ENCODE assay signal across 18 mouse cellular contexts in the genomic region with DNA sequence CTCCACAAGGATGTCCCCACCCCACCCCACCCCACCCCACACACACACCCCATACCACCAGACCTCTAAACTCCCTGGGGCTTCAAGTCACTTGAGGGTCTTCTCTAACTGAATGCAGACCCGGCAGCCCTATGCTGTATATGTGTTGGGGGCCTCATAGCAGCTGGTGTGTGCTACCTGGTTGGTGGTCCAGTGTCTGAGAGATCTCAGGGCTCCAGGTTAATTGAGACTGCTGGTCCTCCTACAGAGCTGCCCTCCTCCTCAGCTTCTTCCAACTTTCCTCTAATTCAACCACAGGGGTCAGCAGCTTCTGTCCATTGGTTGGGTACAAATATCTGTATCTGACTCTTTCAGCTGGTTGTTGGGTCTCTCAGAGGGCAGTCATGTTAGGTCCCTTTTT.
"Had no signal": no experiment of that assay in that cellular context is flagged by ENCODE, and none has a peak within 500 bp of the region (broad histone marks: within the 10 kb centered on the region; RNA-seq: fewer than 3 reads in every experiment).

No protein-coding gene starts in this region.

- H3K4me3 ChIP-seq: liver, embryonic 12.5 days; midbrain, embryonic 12.5 days; myocyte; neural tube, embryonic 13.5 days; neural tube, embryonic 15.5 days had no signal

- H3K9ac ChIP-seq: liver, embryonic 12.5 days; liver, embryonic 14.5 days; lung, embryonic 14.5 days; midbrain, embryonic 12.5 days; neural tube, embryonic 13.5 days; neural tube, embryonic 15.5 days had no signal

- DNase-seq: lung, adult 18-20 months; lung, embryonic 14.5 days; lung, postnatal 10 days; lung, postnatal 4 days; retina, postnatal 1 day; right cerebral cortex, adult 18-20 months; right cerebral cortex, postnatal 25 days; right cerebral cortex, postnatal 4 days; spleen, adult 18-20 months; thymus, adult 18-20 months; thymus, postnatal 14 days; thymus, postnatal 36 days had no signal

- H3K27me3 ChIP-seq: liver, embryonic 12.5 days; midbrain, embryonic 12.5 days; neural tube, embryonic 13.5 days; neural tube, embryonic 15.5 days had no signal

- H3K9me3 ChIP-seq: liver, embryonic 12.5 days; midbrain, embryonic 12.5 days; neural tube, embryonic 13.5 days; neural tube, embryonic 15.5 days had no signal

- H3K4me1 ChIP-seq: liver, embryonic 12.5 days; midbrain, embryonic 12.5 days; neural tube, embryonic 13.5 days; neural tube, embryonic 15.5 days had no signal

- ATAC-seq: liver, embryonic 12.5 days had no signal

- H3K27ac ChIP-seq: liver, embryonic 12.5 days; liver, embryonic 14.5 days; midbrain, embryonic 12.5 days; neural tube, embryonic 13.5 days; neural tube, embryonic 15.5 days had no signal

- H3K36me3 ChIP-seq: liver, embryonic 12.5 days had no signal

- H3K4me2 ChIP-seq: liver, embryonic 12.5 days; lung, embryonic 14.5 days; midbrain, embryonic 12.5 days; neural tube, embryonic 13.5 days; neural tube, embryonic 15.5 days had no signal
